Mouse (Mus musculus): ENCODE measurements around the gene Mul1.

The Mul1 gene

GRCm38 (mm10) chr4:138461471-138461870, 27.0 kb downstream of the Mul1 start:
- DNase-seq (ENCODE audit: low spot score in 2 of 2) = no peak

GRCm38 (mm10) chr4:138462971-138463831, 28.7 kb downstream of the Mul1 start:
- no peak for DNase-seq (ENCODE audit: low spot score in 2 of 2)

- no peak for DNase-seq (ENCODE audit: low spot score in 2 of 2)
These were observed 29.5 kb downstream of the Mul1 start for GRCm38 (mm10) chr4:138463832-138464487.

DNA sequence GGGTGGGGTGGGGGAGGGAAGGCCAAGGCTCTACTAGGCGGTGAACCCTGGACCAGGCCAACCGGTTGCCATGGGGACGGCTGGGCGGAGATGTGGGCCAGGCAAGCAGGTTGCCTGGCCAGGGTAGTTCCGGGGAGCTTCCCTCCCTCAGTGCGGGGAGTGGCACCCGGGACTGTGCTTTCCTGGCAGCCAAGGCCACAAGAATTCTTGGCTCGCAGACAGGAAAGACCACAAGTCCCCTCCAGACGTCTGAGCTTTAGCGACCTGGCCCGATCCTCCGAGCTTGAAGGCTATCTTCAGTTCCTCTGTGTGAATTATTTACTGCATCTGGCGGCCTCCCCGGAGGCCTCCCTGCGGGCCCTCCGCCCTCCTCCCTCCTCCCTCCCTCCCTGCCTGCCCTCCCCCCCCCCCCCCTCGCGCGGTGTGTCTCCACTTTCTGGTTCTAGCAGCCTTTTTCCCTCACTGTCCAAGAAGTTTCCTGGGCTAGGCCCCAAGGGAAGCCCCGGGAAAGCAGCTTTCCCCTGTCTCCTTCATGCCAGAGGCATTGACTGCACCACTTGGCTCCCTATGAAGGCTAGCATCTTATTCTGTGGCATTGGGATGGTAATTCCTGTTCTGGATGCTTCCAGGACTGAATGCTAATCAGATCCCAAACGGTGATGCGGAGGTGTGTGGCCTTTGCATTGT, 30.3 kb downstream of the Mul1 start:
- DNase-seq (ENCODE audit: low spot score in 2 of 2) = no peak

- no peak for DNase-seq (ENCODE audit: low spot score in 2 of 2)
These were observed 31.0 kb downstream of the Mul1 start for GRCm38 (mm10) chr4:138465446-138465845.

DNA sequence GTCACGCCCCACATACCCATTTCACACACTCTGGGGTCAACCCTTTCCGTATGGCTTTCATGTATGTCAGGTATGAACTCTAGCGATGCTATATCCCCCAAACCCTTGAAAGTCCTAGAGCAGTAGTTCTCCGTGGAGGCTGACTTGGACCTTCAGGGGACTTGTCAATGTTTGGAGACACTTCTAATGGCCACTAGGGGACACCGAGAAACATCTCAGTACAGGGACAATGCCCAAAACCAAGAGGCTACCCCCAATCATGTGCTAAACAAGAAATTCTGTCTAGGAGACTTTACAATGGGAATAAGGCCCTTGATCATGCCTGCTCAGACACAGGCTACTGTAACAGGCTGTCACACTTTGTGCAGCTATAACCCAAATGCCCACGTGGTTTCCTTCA, 32.2 kb downstream of the Mul1 start:
- no peak for DNase-seq (ENCODE audit: low spot score in 2 of 2)

DNA sequence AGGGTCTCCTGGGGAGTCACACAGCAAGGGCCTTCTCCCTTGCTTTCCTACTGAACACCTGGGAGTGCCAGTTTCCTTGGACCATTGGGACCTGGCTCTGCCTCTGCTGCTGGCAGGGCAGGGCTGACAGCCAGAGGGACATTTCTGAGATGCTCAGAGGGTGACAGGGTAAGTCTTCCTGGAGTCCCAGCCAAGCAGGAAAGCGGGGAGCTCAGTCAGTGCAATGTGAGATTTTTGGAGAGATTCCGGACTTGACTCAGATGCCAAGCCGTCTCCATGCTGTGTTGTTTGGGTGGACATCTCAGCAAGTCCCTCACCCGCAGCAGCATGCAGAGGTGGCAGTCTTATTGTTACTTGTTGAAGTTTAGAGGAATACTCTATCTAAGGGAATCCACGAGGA, 33.0 kb downstream of the Mul1 start:
- no peak for DNase-seq (ENCODE audit: low spot score in 2 of 2)

DNA sequence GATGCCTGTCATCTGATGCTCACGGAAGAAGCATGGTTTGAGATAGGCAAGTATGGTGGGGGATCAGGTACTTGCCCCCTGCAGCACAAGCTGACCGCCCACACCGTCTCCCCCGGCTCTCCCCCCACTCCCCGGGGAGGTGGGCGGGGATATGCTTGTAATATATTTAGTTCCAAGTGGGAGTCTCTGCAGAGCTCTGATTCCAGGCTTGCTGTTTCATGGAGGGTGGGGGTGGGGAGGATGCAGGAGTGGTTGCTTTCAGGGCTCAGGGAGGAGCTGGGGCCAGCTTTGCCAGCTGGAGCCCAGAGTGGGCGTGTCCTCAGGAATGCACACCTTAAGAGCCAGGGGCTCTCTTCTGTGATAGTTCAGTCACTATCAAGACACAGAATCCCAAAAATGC, 34.6 kb downstream of the Mul1 start:
- DNase-seq (ENCODE audit: low spot score in 2 of 2) = no peak

DNA sequence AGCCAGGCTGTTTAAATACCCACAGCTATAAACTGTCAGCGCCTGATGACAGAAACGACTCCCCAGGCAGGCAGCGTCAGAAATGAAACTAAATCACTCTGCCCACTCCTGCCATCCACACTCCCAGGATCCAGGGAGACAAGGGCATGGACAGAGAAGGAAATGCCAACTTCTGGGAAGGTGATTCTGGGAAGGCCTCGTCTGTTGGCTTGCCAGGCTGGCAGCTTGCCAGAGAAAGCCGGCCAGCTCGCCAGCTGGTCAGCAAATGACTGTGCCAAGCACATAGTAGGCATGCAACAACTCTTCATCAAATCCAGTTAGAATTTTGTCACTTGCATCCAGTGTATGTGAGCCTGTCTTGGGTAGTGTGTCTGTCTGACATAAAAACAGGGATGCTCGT, 36.8 kb downstream of the Mul1 start:
- DNase-seq (ENCODE audit: low spot score in 2 of 2) = no peak

DNA sequence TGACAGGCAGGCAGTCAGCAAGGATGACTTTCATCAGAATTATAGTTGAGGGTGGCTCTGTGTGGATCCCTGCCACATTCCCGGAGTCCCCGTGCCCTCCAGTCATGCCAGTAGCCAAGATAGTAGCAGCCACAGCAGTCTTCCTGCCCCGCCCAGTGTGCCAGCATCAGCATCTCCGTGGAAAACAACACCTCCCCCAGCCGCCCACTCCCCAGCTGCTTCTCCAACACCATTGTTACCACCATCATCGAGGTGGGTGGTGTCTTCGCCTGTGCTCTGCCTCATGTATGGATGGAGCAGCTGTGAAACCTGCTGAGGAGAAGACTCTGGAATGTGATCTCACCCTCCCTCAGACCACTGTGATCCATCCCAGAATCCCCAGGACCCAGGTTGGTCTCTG, 45.1 kb downstream of the Mul1 start:
- no peak for DNase-seq (ENCODE audit: low spot score in 2 of 2)

DNA sequence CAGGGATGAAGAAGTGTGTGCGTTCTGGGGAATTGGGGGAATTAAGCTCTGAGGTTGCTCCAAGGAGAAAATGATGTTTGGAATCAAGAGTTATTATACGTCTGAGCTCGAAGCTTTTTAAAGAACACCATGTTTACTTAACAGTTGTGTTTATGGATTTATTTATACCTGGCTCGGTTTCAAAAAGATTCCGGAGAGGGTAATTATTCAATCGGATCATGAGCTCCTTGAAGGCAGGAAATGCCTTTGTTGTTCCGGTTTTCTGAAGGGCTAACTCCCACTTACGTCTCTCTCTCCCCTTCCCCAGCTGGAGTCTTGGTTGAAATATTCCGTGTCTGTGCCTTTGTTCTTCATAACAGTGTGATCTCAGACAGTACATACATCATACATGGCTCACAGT, 46.5 kb downstream of the Mul1 start:
- no peak for DNase-seq (ENCODE audit: low spot score in 2 of 2)

DNA sequence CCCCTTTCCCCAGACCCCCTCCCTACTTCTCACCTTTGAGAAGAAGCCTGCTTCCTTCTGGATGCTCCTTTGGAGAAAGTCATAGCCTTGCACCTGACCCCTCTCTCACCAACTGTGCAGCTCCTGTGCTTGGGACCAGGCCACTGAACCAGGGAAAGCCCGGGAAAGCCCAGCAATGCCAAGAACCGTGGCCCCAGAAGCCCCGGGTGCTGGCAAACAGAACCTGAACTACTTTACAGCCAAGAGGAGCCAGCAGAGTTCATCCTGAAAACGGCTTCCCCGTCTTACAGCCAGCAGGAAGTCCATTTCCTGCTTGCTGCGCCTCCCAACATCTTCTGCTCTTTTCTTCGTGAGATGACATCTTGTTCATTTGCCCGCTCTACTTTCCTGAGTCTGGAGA, 48.2 kb downstream of the Mul1 start:
- DNase-seq (ENCODE audit: low spot score in 2 of 2) = no peak

DNA sequence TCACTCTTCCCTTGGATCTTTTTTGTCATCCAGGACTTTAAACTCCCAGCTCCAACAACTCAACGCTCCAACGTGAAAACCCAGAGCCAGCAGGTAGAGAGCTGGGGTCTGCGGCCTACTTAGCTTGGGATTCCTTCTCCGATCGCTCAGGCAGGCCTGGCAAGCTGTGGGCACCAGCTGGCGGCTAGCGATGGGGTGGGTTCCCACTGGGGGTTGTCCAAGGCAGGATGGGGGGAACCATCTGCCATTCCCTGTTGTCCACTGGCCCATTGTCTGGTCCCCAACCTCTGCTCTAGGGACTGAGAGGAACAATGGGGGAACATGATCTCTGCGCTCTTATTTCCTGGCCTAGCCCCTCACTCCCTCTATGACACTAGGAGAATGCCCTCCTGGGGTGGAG, 53.8 kb downstream of the Mul1 start:
- DNase-seq (ENCODE audit: low spot score in 2 of 2) = no peak

GRCm38 (mm10) chr4:138491088-138491487, 56.6 kb downstream of the Mul1 start:
- no peak for DNase-seq (ENCODE audit: low spot score in 2 of 2)
